Mouse (Mus musculus): ENCODE measurements around the gene Lrrc15. TPM values are rescaled to one million over a fixed set of nuclear protein-coding genes. Genes with fewer than 3 reads are reported as not detected.

The Lrrc15 gene
- polyA plus RNA-seq (2012; rRNA removed) = 0.04 and 0.05 TPM in 2 replicates

GRCm38 (mm10) chr16:30282844-30283495, at the start of gene Lrrc15:
Gene Lrrc15, minus strand, starts transcription at chr16:30283256.

GRCm38 (mm10) chr16:30310647-30311046, 27.6 kb upstream of the Lrrc15 start, which contains the start of gene Gp5:
Gene Gp5, minus strand, starts transcription at chr16:30310779.

GRCm38 (mm10) chr16:30267359-30267758, 15.7 kb downstream of the Lrrc15 start, which contains the start of gene Cpn2:
Gene Cpn2, minus strand, starts transcription at chr16:30267499.

Other genes with a start within 250 kb of the Lrrc15 start
- 11.8 and 13.9 TPM in 2 replicates for gene Hes1, start 218.9 kb downstream of the Lrrc15 start, polyA plus RNA-seq (2012; rRNA removed)
- gene Cpn2, start 15.8 kb downstream of the Lrrc15 start, polyA plus RNA-seq (2012; rRNA removed) = 24.1 and 28.0 TPM in 2 replicates
- gene Gp5, start 27.5 kb upstream of the Lrrc15 start, polyA plus RNA-seq (2012; rRNA removed) = 6.4 and 8.0 TPM in 2 replicates
- gene Atp13a3, start 122.7 kb upstream of the Lrrc15 start, polyA plus RNA-seq (2012; rRNA removed) = 16.1 and 17.8 TPM in 2 replicates